Mouse (Mus musculus): ENCODE results near the gene Rsph3a. TPM values are rescaled to one million over a fixed set of nuclear protein-coding genes. Genes with fewer than 3 reads are reported as not detected.
A peak's percentile ranks its signal among the peaks of the same experiment; 100 is the strongest.

Gene Rsph3a
- 10 to 100 TPM; 31.7 to 39.7 TPM for total RNA-seq (2021)
- long read RNA-seq, experiment 1, transcript Rsph3a-201 (8 exons, 2,189 nt) = major isoform, 23 of 25 reads
- long read RNA-seq, experiment 1, partial matches to known transcripts = 0 of 25 reads
- long read RNA-seq, experiment 1, other reads (novel, unspliced or antisense) = 2 of 25 reads
- long read RNA-seq, experiment 2, transcript Rsph3a-201 (8 exons, 2,189 nt) = major isoform, 12 of 18 reads
- long read RNA-seq, experiment 2, partial matches to known transcripts = 3 of 18 reads
- long read RNA-seq, experiment 2, other reads (novel, unspliced or antisense) = 3 of 18 reads

DNA sequence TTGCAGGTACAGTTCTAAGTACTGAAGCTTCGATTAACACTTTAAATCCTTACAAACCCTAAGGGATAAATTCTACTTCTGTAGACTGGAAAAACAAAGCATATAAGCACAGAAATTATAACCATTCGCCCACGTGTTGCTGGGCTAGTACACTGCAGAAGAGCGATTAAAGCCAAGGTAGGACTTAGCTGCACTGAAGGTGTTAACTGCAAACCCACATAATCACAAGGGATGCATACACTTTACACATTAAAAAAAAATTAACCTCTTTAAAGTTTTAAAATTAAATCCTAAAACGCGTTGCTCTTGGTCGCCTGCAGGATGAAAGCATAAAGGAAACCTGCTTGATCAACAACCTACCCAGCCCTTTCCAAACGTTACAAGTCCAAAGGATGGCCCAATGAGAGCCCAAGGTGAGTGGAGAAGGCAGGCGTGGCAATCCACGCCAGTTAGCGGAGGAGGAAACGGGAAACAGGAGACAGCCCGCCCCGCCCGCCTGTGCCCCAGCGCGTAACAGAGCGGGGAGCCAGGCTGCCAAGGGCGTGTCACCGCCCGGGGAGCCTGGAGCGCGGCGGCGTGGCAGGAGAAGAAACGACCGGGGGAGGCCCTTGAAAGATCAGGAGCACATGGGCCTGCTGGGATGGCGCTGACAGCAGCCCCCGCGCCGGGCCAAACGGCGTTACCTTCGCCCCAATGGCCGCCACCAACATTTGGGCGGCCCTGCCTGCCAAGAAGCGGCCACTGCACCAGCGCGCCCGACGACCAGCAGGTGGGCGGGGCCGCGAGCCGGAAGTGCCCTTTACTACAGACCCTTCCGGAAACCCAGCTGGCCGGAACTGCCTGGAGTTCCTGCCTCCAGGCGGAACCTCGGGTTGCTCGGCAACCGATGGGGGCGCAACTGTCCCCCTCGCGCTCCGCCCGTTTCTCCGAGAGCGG is at the start of gene Rsph3a:
Gene Rsph3a (plus strand): TSS at position 498 of the 936 bp plus-strand sequence.
- H3K4me3 ChIP-seq = peak within 1 kb of the TSS; percentile 60
- peak within 1 kb of the TSS; percentile 81 for H3K27ac ChIP-seq
- intact Hi-C loops (cut with DNase I) = loop anchor here (10.0 kb wide), 1 partner anchor 1001 kb away; the partner anchor contains the start of gene Rsph3b
- peak; percentile 83 for DNase-seq (ENCODE audit: extremely low spot score in 1 of 2, low spot score in 2 of 2)
- peak; percentile 4; the same call in 1 of the 2 replicates for TF ChIP-seq CTCF (IDR thresholded peaks at IDR 0.05)

DNA sequence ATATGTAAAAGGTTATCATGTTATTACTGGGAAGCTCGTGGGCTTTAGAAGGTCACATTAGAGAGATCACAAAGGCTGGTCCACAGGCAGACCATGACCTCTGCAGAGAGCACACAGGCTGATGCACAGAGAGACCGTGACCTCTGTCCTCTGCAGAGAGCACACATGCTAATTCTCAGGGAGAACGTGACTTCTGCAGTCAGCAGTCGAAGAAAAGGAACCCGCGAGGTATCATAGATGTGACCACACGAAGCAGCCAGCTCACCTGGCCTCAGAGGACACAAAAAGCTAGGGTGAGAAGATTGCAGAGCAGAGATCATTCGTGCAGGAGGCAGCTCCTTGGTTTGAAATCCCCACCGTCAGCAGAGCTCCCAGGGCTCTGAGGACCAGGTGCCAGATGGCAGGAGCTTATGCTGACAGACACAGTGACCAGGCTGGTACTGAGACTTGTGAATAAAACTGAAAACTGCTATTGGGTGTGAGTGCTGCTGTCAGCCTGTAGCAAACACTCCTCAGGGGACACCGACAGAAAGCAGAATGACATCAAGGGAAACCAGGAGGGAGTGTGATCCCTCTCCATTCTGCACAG is 49.3 kb upstream of the Rsph3a start:
- intact Hi-C loops (cut with DNase I) = no loop called here
- Histone ChIP-seq H3K4me3 (no peak overlapping the region), H3K27ac (no peak overlapping the region)
- DNase-seq (ENCODE audit: extremely low spot score in 1 of 2, low spot score in 2 of 2) = no peak
- no peak for TF ChIP-seq CTCF (IDR thresholded peaks at IDR 0.05)

DNA sequence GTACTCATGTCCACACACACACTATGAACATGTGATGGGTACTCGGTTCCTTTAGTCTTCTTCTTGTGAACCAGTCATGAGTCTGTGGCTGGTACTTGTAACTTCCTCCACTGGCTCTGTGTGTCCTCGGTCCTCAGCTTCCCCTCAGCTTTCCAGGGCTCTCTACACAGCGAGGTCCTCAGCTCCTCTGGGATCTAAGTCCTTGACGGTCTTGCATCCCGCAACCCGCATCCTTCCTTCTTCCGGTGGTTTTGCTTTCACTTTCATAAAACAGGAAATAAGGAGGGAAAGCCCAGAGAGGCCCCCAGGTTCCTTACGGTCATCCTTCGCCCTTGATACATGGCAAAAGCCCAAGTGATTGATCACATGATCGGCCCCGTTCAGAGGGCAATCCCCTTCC is 48.3 kb upstream of the Rsph3a start:
- no peak for DNase-seq (ENCODE audit: extremely low spot score in 1 of 2, low spot score in 2 of 2)
- TF ChIP-seq CTCF (IDR thresholded peaks at IDR 0.05) = no peak
- H3K4me3 ChIP-seq = no peak overlapping the region
- H3K27ac ChIP-seq = no peak overlapping the region
- intact Hi-C loops (cut with DNase I) = no loop called here

DNA sequence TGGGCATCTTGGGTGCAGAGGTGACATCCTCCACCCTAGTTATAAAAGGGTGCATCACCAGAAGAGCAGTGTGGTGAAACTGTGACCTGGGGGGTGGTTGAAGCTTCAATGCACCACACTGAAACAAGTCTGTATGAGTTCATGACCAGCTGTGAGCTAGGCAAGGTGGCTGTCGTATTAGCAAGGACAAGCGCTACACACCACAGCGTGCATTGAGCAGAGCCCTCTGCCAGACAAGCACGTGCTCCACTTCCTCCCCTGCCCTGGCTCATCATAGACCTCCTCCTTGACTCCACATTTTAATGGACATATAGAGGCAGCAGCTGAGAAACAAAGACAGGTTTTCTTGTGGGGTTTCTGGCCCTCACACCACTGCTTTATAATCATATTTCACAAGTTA is 47.7 kb upstream of the Rsph3a start:
- Histone ChIP-seq H3K27ac (no peak overlapping the region), H3K4me3 (no peak overlapping the region)
- DNase-seq (ENCODE audit: extremely low spot score in 1 of 2, low spot score in 2 of 2) = no peak
- no peak for TF ChIP-seq CTCF (IDR thresholded peaks at IDR 0.05)
- intact Hi-C loops (cut with DNase I) = no loop called here

DNA sequence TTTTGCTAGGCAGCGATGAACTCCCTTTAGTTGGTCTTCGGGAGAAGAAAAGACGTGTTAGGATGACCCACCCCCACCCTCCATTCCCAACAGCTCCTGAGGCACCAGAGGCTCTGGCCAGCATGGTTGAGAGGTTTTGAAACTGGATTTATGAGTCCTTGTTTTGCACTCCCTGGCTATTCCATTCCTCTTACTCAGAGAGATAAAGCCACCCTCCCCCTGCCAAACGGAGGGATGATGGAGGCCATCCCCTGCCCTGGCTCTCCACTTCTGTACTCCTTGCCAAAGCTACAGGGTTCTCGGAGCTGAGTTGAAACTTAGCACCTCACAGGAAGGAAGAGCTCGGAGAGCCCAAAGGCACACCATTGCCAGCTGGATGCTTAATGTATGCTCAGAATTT is 46.2 kb upstream of the Rsph3a start:
- Histone ChIP-seq H3K4me3 (no peak overlapping the region), H3K27ac (no peak overlapping the region)
- TF ChIP-seq CTCF (IDR thresholded peaks at IDR 0.05) = no peak
- DNase-seq (ENCODE audit: extremely low spot score in 1 of 2, low spot score in 2 of 2) = no peak
- intact Hi-C loops (cut with DNase I) = no loop called here

DNA sequence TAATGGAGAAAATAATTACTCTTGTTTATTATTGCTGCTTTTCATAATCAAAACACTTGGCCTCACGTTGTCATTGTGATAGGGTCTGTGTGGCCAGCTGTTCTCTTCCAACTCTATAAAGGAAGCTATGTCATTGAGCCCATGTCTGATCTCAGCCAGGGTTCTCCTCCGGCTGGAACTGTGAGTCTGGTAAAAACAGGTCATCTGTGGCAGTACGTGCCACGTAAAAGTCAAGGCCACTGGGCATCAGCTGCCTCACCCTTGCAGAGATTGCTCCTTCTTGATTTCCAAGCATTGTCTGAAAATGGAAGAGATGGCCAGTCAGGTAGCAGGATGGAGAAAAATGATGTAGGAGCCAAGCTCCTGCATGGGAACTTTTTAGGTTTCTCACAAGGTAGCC is 45.5 kb upstream of the Rsph3a start:
- Histone ChIP-seq H3K27ac (no peak overlapping the region), H3K4me3 (no peak overlapping the region)
- intact Hi-C loops (cut with DNase I) = no loop called here
- no peak for DNase-seq (ENCODE audit: extremely low spot score in 1 of 2, low spot score in 2 of 2)
- TF ChIP-seq CTCF (IDR thresholded peaks at IDR 0.05) = no peak

DNA sequence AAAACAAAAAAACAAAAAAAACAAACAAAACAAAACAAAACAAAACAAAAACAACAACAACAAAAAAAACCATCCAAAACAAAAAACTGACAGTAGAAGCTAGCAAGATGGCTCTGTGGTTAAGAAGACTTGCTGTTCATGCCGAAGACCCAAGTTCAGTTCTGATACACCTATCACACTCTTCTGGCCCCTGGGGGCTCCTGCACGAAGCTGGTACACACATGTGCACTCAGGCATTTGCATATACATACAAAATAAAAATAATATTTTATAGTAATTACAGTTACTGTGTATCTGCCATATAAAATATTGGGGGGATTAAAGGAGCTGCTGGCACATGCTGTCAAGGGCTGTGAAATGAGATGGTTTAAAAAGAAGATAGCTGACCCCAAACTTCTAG is 43.9 kb upstream of the Rsph3a start:
- no peak overlapping the region for H3K4me3 ChIP-seq
- intact Hi-C loops (cut with DNase I) = no loop called here
- TF ChIP-seq CTCF (IDR thresholded peaks at IDR 0.05) = no peak
- H3K27ac ChIP-seq = no peak overlapping the region
- no peak for DNase-seq (ENCODE audit: extremely low spot score in 1 of 2, low spot score in 2 of 2)

DNA sequence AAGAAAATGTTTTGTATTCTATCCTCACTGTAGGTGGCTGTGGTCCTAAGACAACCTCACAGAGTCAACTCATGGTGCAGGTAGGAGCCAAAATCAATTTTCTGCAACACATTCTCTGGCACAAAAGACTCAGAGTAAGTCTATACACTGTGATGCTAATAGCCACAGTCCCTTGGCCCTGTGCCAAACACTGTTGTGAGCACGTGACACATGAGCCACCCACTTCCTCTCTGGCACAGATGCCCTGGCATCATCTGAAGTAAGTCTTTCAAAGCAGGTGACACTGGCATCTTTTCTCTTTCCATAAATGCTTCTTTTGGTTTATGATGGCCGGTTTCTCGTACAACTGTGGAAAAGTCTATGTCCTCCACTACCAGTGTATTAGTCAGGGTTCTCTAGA is 43.1 kb upstream of the Rsph3a start:
- no peak overlapping the region for H3K4me3 ChIP-seq
- intact Hi-C loops (cut with DNase I) = no loop called here
- H3K27ac ChIP-seq = no peak overlapping the region
- no peak for DNase-seq (ENCODE audit: extremely low spot score in 1 of 2, low spot score in 2 of 2)
- TF ChIP-seq CTCF (IDR thresholded peaks at IDR 0.05) = no peak

DNA sequence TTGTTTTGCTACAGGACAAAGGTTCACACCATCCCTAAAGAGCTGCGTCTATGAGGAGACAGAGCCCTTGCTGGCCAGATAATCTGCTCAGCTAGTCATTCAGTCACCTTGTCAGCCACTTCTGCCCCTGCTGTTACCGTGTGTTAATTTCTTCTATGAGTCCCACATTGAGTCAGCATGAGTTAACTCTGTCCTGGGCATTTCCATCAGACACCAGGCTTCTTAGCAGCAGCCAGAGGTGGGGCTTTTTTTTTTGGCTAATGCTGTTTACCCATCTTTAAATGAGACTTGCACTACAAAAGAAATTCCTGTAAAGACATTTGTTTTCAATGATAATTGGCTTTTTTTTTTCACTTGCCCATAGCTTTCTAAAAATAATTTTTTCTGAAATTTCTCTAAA is 40.4 kb upstream of the Rsph3a start:
- no peak for DNase-seq (ENCODE audit: extremely low spot score in 1 of 2, low spot score in 2 of 2)

DNA sequence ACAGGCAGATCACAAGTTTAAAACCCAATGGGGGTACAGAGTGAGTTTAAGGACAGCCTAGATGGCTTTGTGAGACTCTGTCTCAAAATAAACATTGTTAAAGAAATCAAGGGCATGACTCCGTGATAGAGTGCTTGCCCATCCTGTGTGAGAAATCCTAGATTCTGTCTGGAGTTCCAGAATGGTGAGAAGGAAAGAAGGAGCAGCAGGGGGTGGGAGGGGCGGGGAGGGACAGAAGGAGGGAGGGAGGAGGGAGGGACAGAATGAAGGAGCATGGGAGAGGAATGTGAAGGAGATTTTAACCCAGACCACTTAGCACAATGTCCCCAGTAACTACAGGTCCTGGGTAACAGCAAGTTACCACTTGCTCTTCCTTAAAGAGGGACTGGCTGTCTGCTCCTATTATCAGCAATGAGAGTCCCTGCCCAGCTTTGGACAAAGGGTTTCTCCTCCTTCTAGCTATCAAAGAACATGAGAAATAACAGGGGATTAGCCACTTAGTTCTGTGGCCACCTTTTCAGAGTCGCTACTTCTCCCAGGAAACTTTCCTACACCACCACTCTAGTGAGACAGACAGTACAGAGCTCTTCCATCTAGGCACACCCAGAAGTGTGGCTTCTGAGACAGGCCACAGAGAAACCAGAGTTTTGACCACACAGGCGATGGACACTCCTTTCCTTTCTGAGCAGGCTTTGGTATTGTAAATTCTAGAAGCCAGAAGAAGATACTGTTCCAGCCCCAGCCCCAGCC is 39.3 kb upstream of the Rsph3a start:
- intact Hi-C loops (cut with DNase I) = no loop called here
- H3K4me3 ChIP-seq = no peak overlapping the region
- TF ChIP-seq CTCF (IDR thresholded peaks at IDR 0.05) = no peak

More for the DNA sequence above, 40.4 kb upstream of the Rsph3a start:
- no peak for TF ChIP-seq CTCF (IDR thresholded peaks at IDR 0.05)
- Histone ChIP-seq H3K4me3 (no peak overlapping the region), H3K27ac (no peak overlapping the region)
- intact Hi-C loops (cut with DNase I) = no loop called here

DNA sequence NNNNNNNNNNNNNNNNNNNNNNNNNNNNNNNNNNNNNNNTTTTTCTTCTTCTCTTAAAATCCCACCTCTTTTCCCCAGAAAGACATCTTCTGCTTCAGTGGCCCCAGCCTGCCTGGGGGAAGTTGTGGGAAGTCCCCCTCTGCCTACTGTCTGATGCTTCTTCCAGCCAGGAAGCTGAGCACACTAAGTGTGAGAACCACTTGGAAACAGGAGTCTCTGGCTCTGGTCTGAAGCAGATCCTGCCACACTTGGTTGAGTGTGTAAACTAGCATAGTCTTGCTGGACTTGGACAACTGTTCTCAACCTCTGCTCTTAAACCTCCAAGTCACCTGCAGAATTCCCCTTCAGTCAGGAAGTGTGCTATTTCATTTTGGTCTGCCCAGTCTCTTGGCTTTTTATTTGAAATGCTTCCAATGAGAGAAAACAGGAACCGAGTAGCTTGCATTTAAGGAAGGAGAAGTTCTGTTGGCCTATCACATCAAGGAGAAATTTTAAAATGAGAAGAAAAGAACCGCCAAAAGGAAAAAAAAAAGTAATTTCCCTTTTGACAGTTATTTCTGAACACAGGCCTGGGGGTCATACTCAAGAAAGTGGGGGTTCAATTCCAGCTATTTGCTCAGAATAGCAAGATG is 30.7 kb upstream of the Rsph3a start:
- H3K27ac ChIP-seq = no peak overlapping the region
- intact Hi-C loops (cut with DNase I) = no loop called here
- DNase-seq (ENCODE audit: extremely low spot score in 1 of 2, low spot score in 2 of 2) = no peak
- TF ChIP-seq CTCF (IDR thresholded peaks at IDR 0.05) = no peak
- H3K4me3 ChIP-seq = no peak overlapping the region

More for the DNA sequence above, 39.3 kb upstream of the Rsph3a start:
- no peak overlapping the region for H3K27ac ChIP-seq
- no peak for DNase-seq (ENCODE audit: extremely low spot score in 1 of 2, low spot score in 2 of 2)
